Mouse (Mus musculus) kidney, adult 10 weeks (tissue): ENCODE data around the gene Serpina3i. TPM values are rescaled to one million over a fixed set of nuclear protein-coding genes. Genes with fewer than 3 reads are reported as not detected.

Experiments used
- polyA plus RNA-seq: library from polyadenylated mRNA; stranded (reverse); fragments of 350-450 nt; fragmentation: Illumina TruSeq; extraction: RNeasy Lipid Tissue Mini Kit (QIAGEN cat#74804); gene quantifications from one replicate; pipeline ENCODE4 v1.2.3, GENCODE M21; 2014; ENCODE audit warnings: low read depth, low replicate concordance

The Serpina3i gene
- polyA plus RNA-seq, result not detected

DNA sequence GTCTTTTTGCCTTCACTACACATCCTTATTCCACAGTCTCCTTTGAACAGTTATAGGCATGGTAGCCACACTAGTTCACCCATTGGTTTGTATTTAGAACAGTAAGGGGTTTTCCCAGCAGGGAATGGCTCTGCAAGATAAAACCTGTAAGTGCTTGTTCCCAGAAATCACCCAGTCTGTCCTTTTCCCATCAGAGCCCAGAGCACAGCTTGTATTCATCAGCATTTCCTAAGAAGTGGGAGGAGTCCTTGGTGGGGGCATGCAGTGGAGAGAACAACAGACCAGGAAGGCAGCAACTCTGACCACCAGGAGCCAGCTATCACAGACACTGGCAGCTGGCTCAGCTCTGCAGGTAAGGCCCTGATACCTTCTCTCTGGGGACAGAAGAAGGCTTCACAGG, at the start of gene Serpina3i:
Gene Serpina3i, plus strand, starts transcription at position 260 of the 400 bp plus-strand sequence.

DNA sequence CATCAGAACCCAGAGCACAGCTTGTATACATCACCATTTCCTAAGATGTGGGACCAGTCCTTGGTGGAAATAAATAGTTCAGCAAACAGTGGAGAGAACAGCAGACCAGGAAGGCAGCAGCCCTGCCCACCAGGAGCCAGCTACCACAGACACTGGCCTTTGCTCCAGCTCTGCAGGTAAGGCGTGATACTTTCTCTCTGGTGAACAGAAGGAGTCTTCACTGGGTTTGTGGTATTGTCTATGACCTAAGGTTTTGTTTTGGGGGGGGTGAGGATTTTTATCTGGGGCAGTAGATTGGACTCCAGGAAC, 48.5 kb upstream of the Serpina3i start, which contains the start of gene Serpina3f:
Gene Serpina3f, plus strand, starts transcription at position 100 of the 309 bp plus-strand sequence.

GRCm38 (mm10) chr12:104235915-104236314, 27.0 kb upstream of the Serpina3i start, which contains the start of gene Serpina3g:
TSS of gene Serpina3g (plus strand) at chr12:104236245.

DNA sequence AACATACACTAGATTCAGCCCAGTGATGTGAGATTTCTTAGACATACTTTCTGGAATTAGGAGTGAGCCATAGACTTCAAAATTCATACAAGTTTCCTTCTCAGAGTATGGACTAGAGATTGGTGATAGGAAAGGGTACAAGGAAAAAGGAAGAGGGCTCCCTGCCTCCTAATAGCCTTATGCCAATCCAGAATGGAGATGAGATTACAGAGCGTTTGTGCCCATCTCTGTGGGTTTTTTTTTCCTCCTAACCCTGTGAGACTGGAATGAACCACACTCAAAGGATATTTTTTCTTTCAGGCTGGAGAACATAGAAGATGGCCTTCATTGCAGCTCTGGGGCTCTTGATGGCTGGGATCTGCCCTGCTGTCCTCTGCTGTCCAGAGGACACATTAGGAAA, 51.3 kb downstream of the Serpina3i start, which contains the start of gene Serpina3j:
Gene Serpina3j, plus strand, starts transcription at position 301 of the 400 bp plus-strand sequence.

Other genes with a start within 250 kb of the Serpina3i start
- not detected for gene Serpina9, start 249.4 kb upstream of the Serpina3i start, polyA plus RNA-seq
- gene Serpina12, start 218.7 kb upstream of the Serpina3i start, polyA plus RNA-seq, result not detected
- gene Serpina5, start 162.0 kb upstream of the Serpina3i start, polyA plus RNA-seq, result not detected
- not detected for gene Serpina3a, start 150.4 kb upstream of the Serpina3i start, polyA plus RNA-seq
- gene Serpina3b, start 135.1 kb upstream of the Serpina3i start, polyA plus RNA-seq, result not detected
- gene Serpina3c, start 109.3 kb upstream of the Serpina3i start, polyA plus RNA-seq, result not detected
- gene Serpina3f, start 48.6 kb upstream of the Serpina3i start, polyA plus RNA-seq, result 0.20 TPM
- not detected for gene Serpina3g, start 26.9 kb upstream of the Serpina3i start, polyA plus RNA-seq
- not detected for gene Serpina3j, start 51.4 kb downstream of the Serpina3i start, polyA plus RNA-seq
- 1.1 TPM for gene Serpina3k, start 75.4 kb downstream of the Serpina3i start, polyA plus RNA-seq
- not detected for gene Serpina3m, start 75.4 kb downstream of the Serpina3i start, polyA plus RNA-seq
- gene Serpina3n, start 143.6 kb downstream of the Serpina3i start, polyA plus RNA-seq, result 0.20 TPM
- gene Gsc, start 210.2 kb downstream of the Serpina3i start, polyA plus RNA-seq, result not detected